Mouse (Mus musculus) monocyte, adult 2 months (primary cell): ENCODE measurements around the gene Cxcl17.
"Not testable (repeated sequence)": the region's sequence is repeated elsewhere in the genome, so short reads cannot be mapped to it uniquely, and the experiment has no call there.

Source experiments
- DNase-seq, 2 experiments: peaks; one replicate each; pipeline ENCODE4 v3.0.0; 2022; ENCODE audit warnings: low spot score in 2 of 2, low read depth in 1 of 2

Gene Cxcl17

DNA sequence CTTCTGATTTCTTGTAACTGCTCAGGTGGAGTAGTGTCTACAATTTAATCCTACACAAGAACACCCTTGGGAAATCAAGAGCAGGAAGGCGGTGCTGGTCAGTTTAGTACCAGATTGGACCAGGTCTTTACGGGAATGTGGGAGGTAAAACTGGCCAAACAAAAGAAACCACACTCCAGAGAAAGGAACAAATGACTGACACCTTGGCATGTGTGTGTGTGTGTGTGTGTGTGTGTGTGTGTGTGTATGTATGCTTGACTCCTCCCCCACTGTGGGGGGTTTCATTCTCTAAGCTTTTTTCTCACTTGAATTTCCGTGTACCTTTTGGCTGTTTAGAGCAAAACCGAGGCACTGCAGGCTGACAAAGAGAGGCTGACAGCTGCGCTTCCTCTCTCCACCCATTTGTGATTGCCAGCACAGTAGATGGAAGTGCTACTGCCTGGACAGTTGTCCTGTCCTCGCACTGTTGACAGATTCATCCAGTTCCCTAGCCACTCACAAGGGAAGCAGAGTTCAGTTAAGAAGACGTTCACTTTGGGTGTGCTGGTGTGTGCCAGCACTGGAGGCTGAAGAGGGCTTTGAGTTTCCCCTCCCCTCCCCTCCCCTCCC is at the start of gene Cxcl17:
TSS of gene Cxcl17 (minus strand) at position 54 of the 609 bp plus-strand sequence.
- DNase-seq, result no peak

DNA sequence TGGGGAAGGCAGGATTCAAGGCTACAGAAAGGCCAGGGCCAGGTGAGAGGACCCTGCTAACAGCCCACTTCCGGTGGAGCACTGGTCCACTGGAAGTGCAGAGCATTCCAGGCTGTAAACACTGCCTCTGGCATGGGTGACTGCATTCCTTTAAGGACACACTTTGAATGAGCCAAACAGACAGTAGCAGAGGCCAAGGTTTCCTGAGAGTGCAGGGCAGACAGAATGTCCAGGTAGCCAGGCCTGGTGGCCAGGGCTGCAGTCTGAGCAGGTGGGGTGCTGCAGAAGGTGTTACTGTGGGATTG is 49.3 kb upstream of the Cxcl17 start:
- DNase-seq, result not testable (repeated sequence)

DNA sequence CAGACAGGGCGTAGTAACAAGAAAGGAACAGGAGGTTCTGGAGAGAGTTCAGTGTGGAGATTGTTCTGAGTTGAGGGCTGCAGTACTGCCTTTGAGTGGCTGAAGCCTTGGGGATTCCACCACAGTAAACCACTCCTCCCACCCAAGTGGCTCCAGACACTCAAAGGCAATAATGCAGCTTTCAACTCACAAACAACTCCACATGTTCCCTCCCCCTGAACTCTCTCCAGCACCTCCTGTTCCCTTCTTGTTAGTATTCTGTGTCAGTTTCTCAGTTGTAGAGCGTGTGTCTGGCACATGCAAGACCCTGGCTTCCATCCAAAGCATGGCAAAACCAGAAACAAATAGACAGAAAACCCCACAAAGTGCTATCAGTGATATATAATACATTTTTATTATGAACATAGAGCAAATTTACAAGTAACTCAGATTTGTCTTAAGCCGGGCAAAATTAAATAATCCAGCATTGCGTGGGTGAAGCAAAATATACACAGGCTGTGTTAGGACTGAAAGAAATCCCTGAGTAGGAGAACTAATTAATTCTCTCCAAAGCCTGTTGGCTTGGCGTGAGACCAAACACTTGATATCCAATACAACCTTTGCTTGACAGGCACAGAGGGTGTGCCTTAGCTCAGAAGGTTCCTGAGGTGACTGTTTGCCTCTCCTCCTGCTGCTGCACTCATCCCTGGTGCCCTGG is 48.8 kb upstream of the Cxcl17 start:
- DNase-seq, result not testable (repeated sequence)

DNA sequence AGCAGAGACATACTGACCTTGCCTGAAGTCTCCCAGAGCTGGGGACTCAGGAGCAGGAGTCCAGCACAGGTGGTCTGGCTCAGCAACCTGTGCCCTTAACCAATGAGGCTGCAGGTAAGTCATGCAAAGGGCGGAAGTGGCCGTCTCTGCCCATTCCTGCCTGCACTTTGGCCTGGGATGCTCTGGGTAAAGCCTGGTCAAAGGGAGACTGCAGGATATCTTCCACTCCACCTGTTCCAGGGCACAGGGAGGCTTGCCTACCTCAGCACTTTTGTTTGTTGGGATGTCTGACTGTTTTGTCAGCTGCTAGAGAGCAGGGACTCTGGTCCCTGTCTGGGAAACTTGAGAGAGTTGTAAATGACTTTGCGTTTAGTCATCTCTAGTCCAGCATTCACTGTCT is 39.4 kb upstream of the Cxcl17 start:
- no peak for DNase-seq

DNA sequence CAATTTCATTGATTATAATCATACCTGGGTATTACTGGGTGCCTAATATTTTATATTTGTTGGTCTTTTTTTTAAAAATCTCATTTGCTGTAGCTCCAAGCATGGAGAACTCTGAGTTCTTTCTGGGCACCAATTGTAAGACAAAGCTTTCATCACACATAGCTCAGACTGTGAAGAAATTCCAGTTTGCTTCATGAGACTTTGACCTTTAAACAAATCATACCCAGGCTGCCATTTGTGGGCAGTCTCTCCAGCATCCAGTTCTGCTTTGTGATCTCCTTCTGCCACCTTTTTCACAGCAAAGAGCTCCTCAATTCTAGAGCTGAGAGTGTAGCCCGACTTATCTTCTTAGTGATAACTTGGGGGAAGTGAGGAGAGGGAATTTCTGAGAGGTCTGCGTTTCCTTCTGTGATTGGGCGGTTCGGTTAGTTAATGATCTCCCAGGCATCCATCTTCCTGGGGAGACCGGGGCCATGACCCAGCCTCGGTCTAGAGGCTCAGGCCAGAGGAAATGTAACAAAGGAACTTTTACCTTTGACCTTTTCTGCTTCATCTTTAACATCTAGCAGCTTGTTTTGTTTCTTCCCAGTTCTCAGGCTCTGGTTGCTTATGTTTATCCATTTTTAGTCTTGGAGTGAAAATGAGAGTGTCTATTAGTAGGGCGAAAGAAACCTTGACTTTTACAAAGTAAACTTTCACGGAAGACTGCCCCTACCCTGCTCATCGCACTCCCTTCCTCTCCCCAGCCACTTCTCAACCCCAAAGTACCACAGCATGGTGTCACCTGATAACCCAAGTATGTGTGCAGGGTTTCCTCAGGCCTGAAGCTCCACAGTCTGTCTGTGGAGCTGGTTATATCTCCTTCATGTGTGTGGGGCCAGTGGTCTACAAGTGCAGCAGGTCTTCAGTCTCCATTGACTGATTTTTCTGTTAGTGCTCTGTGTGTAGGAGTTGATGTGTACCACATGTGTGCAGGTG is 37.5 kb upstream of the Cxcl17 start:
- DNase-seq, result no peak

DNA sequence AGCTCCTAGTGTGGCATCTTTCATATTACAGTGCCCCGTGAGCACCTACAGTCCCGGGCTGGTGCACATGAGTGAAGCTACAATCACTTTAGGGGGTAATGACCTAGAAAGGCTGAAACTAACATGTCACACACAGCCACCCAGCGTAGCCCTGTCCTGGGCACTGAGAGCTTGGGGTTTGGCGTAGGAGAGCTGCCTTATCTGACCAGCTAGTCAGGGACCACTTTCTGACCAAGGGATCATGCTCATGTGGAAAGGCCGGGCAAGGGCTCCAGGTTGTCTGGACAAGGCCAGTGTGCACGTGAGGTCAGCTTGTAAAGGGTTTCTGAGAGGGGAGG is 28.1 kb upstream of the Cxcl17 start:
- DNase-seq, result no peak

DNA sequence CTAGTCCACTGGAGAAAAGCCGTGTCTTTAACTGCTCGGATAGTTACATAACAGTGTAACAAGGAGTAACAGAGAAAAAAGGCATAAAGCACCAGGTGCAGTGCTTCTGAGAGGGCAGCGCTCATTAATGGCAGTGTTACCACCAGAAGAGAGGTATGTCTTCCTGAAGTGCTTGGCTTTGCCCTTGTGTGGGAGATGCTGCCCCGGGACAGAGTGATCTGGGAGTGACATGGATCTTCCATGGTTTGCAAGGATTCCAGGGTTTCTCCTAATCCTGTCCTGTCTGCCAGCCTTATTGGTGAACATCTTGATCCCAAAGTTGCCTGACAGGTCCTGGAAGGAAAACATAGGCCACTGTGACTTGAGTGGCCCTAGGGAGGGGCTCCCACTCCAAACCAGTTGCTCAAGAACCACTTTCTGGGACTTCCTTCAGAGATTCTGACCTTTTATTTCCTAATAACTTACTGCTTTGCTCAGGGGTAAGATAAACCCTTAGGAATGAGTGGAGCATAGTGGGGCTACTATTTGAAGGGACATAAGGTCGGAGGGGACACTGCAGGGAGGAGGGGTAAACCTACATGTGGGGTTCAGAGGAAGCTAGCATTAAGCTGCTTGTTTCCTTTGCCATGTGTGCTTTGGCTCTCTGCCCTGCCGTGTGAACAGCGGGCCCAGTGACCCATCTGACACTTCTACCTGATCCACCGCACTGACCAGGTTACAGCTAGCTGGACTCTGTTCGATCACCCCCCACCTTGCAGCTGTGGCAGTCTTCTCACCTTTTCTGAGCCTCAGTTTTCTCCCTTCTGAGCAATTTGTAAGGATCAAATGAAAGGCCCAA is 27.5 kb upstream of the Cxcl17 start:
- no peak for DNase-seq

DNA sequence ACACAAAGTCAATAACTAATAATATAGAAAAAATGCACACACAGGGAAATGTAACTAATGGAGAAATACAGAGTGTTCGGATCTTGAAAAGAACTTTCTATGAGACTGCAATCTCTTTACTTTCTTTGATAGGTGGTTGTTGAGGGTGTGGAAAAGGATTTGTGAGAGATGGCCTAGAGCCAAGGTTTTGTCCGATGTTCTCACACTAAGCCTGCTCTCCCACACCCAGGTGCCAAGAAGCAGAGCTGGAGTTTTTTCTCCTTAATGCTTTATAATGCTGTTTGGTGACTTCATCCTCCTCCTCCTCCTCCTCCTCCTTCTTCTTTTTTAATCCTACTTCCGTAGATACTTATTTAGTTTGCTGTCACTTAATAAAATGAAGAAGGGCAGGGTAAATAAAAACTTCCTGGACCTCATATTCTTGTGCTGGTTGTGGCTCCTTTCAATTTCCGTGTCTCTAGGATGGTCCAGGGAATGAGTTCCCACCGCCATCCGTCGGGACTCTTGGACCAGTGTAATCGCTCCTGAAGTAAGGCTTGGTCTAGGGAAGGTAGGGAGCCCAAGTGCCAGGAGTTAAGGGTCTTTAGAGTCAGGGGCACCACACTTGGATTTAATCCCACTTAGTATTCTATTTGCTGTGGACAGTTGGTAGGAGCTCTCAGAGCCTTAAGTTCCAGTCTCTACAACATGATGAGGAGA is 26.6 kb upstream of the Cxcl17 start:
- no peak for DNase-seq

DNA sequence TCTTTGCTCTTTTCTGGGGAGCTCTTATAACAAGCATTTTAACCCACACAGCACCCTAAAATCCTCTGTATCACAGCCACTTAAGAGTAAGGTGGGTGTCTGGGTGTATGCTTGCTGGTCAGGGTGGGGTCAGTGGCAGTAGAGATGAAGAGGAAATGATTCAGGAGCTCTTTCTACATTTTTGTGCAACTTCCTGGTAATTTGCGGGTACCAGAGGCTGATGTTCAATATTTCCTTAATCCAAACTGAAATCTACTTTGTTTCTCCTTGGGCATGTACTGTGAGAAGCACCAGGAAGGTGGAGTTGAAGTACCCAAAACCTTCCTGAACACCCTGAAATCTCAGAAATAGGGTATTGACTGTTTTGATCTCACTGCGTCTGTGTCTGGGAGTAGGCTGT is 24.0 kb upstream of the Cxcl17 start:
- no peak for DNase-seq

DNA sequence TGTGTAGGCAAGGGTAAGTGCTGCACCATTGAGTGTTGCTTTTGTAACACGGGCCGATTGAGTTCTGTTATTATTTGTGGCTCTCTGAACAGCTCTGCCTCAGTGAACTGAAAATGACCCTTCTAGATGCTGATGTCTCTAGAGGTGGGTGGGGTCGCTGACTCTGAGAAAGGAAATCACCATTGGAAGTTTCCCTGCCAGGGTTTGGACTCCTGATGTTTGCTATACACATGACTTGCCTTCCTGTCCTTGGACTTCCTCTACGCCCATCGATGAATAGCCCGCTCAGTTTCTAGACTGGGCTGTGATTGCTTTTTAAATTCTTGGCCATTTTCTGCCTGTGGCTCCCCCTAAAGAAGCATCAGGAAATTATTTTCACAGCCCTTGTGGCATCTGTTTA is 23.5 kb upstream of the Cxcl17 start:
- peak in 1 of 2 experiments; percentile 43 for DNase-seq

DNA sequence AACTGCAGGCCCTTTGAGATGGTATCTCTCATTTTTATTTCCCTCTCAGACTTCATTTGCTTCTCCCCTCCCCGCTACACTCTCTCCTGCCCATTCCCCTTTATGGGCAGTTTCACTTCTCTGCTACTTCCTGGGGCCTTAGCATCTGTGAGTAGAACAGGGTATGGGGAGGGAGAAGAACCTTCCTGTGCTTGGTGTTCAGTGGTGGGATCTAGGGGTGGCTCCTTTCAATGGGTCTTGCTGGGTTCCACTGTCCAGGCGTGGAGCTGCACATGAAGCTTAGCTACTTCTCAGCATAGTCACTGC is 22.8 kb upstream of the Cxcl17 start:
- no peak for DNase-seq

DNA sequence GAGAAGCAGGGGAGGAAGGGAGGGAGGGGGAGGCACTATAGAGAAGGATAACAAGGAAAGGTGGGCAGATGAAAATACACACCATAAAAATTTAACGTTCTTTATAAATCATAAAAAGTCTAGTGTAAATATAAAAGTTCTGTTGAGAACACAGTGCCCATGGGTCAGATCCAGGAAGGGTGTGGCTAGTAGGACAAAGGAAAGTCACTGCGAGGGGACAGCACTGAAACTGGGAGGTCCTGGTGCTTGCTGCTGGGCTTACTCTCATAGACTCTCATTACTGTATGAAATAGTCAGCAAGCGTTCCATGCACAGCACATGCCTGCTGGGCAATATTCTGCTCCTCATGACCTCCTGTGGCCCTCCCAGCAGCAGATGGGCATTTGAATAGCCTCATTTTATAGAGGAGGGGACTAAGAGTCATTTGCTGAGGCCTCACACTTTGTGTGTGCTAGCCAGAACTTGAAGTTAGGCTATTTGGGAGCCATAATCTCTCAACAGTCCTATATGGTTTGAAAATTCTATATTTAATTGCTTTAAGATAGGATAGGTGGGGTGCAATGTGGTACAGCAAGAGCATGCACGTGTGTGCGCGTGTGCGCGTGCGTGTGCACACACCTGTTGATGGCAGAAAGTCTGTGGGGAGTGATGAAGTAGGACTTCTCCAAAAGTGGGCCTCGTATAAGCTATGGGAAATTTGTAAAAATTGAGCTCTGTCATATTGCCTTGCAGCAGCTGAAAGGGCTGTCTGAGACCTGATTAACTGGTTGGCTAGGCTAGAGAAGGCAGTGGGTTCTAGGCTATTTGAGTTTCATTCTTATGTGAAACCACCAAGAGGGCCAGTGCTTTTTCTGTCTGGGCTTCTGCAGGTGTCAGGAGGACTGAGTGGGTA is 22.2 kb upstream of the Cxcl17 start:
- DNase-seq, result no peak

DNA sequence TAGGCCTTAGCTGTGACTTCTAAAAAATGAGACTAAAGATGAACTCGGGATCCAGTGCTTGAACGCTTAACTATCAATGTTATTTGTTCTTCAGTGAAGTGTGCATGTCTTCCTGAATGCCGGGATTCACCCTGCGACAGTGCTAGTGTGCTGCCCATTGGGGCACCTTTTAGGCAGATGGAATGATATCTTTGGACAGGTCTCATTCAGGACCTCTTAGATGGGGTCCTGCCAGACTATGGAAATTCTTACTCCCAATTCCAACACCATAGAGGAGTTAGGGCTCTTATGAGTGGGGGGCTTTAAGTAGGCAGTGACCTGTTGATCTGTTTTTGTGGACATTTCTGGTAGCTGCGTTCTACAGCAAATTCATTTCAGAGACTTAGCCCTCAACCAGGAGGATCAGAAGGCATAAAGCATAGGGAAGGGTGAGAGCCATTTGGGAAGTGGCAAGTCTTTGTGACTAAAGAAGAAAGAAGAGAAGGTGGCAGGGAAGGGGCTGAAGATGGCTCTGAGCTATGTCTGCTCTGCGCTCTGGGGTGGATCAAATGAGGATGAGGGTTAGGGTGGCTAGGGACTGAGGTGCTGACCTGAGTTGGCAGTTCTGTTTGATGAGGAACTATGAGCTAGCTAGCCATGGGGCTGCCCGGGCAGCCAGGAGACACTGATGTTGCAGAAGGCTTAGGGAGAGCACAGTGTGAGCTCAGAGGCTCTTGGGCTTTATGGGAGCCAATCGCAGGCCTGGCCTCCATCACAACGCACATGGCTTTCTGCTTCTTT is 21.3 kb upstream of the Cxcl17 start:
- no peak for DNase-seq

DNA sequence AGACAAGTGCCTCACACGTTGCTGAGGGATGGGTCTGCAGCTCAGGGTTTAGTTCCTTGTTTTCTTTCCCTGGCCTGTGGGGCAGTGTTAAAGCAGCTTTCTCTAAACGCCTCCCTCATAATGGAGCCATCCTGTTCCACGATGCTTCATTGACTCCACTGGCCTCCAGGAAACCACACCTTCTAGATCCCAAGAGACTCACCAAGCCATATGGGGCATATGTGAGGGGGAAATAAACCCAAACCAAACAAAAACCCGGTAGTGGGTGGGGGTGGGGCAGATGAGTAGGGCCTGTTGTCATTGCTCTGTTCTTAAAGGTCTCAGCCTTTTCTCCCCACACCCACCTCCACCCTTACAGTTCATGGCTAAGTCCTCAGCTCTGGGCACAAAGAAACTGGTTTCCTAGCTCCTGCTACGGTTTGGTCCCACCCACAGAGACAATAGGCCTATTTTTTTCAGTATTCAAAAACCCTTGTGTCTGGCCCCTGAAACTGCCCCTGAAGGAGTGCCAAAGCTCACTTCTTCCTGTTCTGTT is 20.4 kb upstream of the Cxcl17 start:
- no peak for DNase-seq

DNA sequence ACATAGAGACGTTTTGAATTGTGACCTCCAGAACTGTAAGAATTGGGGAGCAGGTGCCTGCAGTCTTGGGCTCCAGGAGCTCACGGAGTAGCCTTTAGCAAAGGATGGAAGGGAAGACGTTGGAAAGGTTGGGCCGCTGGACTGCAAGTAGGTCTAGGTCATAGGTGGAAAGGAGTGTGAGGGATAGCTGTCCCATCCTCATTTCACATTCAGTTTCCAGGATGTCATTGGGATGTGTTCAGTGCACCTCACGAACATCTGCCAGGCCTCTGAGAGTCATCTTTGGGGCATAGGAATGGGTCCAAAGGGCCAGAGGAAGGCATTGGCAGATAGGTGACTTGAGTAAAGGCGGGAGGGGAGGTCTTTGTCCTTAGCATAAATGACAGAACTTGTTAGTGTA is 19.7 kb upstream of the Cxcl17 start:
- DNase-seq, result no peak

DNA sequence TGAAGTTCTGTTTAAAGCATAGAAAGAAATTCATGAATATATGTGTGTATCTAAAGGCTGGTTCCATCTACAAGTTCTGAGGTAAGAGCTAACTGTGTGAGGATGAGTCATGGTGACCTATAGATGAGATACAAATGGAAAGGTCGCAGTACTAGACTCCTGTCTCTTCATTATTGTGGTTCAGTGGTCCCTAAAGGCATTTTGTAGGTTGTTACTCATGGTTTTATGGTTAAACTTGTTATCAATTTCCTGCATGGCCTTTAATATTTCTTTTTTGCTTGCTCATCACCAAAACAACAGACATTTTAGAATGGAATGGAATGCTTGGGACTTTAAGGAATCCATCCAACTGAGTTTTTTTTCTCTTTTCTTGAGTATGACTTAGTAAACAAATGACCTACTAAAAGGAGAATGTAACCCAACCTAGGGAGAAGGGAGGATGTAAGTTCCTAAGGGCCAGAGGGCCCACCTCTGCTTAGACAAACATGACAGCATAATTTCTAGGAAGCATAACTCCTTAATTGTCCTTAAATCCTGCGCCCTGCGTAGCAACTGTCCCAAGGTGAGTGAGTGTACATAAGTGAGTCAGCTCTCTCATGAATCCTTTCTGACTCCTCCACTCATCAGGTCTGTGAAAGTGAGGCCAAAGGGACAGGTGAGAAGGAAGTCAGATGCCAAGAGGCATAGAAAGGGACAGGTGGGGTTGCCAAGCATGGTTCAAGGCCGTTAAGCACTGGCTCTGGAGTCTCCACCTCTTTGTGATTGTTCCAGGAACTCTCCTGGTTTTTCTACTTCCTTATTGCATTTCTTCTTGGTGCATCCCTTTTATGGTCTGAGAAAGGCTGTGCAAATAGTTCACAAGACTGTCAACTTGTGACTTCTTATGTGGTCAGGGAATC is 17.4 kb upstream of the Cxcl17 start:
- DNase-seq, result no peak

DNA sequence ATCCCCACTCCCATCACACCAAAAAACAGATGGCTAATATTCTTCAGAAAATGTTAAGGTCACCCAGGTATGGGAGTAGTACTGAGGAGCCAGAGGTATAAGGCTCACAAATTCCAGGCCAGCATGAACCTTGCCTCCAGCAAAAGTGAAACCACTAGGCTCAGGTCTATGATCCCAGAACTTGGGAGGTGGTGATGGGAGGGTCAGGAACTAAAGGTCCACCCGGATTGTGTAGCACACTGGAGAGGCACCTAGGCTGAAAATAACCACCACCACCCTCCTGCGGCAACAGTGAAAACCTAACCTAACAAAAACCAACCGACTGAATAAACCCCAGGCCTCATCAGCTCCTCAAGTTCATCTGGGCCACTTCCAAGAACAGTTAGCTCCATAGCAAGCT is 15.6 kb upstream of the Cxcl17 start:
- no peak for DNase-seq

DNA sequence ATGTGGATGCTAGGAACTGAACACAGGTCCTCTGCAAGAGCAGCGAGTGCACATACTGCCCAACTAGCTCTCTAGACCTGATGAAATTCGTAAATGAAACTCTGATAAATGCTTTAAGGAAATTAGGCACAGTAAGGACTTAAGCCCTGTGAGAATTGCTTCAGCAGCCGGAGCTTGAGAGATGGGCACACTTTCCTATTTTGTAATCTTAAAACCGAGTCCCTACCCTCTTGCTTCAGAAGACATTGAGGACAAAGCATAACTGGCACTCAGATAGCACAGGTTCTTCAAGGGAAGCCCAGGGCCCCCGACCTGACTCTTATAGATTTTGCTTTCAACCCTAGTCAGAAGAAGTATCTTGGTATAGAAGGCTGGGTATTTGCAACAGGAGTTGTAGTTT is 14.5 kb upstream of the Cxcl17 start:
- no peak for DNase-seq
